Mouse (Mus musculus) ES-E14 (cell line): ENCODE results near the gene Zfp398.

Source experiments
- HCFC1 ChIP-seq: IDR thresholded peaks from 2 replicates; pipeline ENCODE4 v1.6.1; 2012; ENCODE audit warnings: low read length, inconsistent platforms, borderline replicate concordance; ENCODE audit not compliant: insufficient read depth
- MAFK ChIP-seq: IDR thresholded peaks from 2 replicates; pipeline ENCODE4 v1.6.1; 2014; ENCODE audit warnings: mild to moderate bottlenecking, low read depth, low read length, inconsistent platforms; ENCODE audit not compliant: insufficient read depth

DNA sequence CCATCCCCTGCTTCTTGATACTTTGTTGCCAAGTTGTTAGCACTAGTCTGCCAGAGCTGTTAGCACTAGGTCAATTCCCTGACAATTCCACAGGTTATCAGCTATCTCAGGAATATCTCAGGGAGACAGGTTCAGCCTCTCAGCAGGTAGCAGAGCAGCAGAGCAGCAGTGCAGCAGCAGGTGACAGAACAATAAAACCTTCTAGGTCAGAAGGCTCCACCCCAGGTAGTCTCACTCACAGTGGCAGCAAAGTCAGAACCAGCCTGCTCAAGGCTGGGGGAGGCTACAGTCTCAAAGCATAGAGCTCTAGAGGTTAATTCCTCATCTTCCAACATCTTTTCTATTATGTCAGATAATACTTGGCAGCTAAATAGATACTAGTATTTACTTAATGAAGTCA is 10.3 kb downstream of the Zfp398 start:
- TF ChIP-seq MAFK, result no peak
- TF ChIP-seq HCFC1, result no peak
